Mouse (Mus musculus) ES-Bruce4 (cell line): ENCODE measurements around the gene Gm10228. TPM values are rescaled to one million over a fixed set of nuclear protein-coding genes. Genes with fewer than 3 reads are reported as not detected.
"Not testable (repeated sequence)": the region's sequence is repeated elsewhere in the genome, so short reads cannot be mapped to it uniquely, and the experiment has no call there.

Experiments
- H3K27ac ChIP-seq: 2 replicates; pipeline ENCODE4 v1.5.1; 2012; ENCODE audit warnings: low read length, inconsistent platforms; ENCODE audit not compliant: insufficient read depth
- H3K27me3 ChIP-seq: 2 replicates; pipeline ENCODE4 v1.6.1; 2012; ENCODE audit warnings: mild to moderate bottlenecking, low read length, inconsistent platforms; ENCODE audit not compliant: control insufficient read depth, poor library complexity, insufficient read depth, severe bottlenecking
- H3K36me3 ChIP-seq: 2 replicates; pipeline ENCODE4 v1.6.1; 2012; ENCODE audit warnings: inconsistent platforms, mild to moderate bottlenecking, low read length, moderate library complexity; ENCODE audit not compliant: control insufficient read depth, poor library complexity, insufficient read depth, severe bottlenecking
- H3K4me1 ChIP-seq: one replicate; pipeline ENCODE4 v1.8.1; 2011; ENCODE audit warnings: low read length; ENCODE audit not compliant: control insufficient read depth, insufficient read depth
- H3K4me3 ChIP-seq: 2 replicates; pipeline ENCODE4 v1.5.1; 2011; ENCODE audit warnings: low read depth, mild to moderate bottlenecking, low read length
- H3K9ac ChIP-seq: 2 replicates; pipeline ENCODE4 v1.6.1; 2012; ENCODE audit warnings: low read depth, mild to moderate bottlenecking, inconsistent platforms; ENCODE audit not compliant: poor library complexity, severe bottlenecking
- H3K9me3 ChIP-seq: replicated peaks from 2 replicates; pipeline ENCODE4 v1.6.1; 2012; ENCODE audit warnings: mild to moderate bottlenecking, low read length, inconsistent platforms; ENCODE audit not compliant: control insufficient read depth, poor library complexity, insufficient read depth, severe bottlenecking
- CTCF ChIP-seq: IDR thresholded peaks from one replicate; pipeline ENCODE4 v1.8.1; 2011; ENCODE audit warnings: low read depth, low read length
- EP300 ChIP-seq: IDR thresholded peaks from 2 replicates; pipeline ENCODE4 v1.6.1; 2011; ENCODE audit warnings: low read depth, low read length; ENCODE audit not compliant: insufficient read depth
- POLR2A ChIP-seq: IDR thresholded peaks from one replicate; pipeline ENCODE4 v1.8.1; 2011; ENCODE audit warnings: low read length; ENCODE audit not compliant: insufficient read depth
- polyA plus RNA-seq: library from polyadenylated mRNA; stranded (reverse); fragments of >200 nt; gene quantifications from 2 replicates; pipeline ENCODE4 v1.2.4, GENCODE M21; 2011; ENCODE audit warnings: low read depth; ENCODE audit not compliant: missing spikeins, insufficient read depth, insufficient read length

The Gm10228 gene
- polyA plus RNA-seq: not detected in 2 replicates

DNA sequence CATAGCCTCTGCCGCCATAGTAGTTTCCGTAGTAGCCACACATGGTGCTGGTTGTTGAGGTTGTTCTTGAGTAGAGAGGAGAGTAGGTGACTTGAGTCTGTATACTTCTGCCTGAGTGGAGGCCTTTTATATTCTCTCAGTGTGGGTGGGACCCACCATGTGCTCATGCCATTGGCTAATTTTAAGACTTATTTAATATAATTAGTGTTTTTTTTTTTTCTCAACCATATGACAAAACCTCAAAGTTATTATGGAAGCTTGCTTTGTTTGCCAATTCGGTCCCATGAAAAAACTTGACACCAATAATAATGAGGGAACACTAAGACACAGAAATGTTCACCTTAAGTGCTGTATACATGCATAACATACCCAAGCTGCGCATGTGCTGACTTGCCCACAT, at the start of gene Gm10228:
Gene Gm10228 (minus strand): TSS at position 101 of the 400 bp plus-strand sequence.
- not testable (repeated sequence) for H3K9me3 ChIP-seq, H3K36me3 ChIP-seq, H3K4me3 ChIP-seq, H3K9ac ChIP-seq, H3K27me3 ChIP-seq, H3K27ac ChIP-seq, H3K4me1 ChIP-seq

DNA sequence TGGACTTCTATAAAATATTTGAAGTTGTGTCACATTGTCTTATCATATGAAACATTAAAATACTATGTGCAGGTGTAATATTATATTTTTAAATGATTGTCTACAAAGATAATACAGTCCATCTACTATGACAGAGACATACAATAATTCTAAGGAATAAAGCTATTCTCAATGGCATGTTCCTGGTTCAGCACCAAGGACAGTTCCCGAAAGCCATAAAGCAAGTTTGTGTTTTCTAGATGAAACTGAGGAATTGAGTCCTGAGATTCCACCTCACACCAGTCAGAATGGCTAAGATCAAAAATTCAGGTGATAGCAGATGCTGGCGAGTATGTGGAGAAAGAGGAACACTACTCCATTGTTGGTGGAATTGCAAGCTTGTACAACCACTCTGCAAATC, 29.8 kb upstream of the Gm10228 start:
- H3K9me3 ChIP-seq, H3K9ac ChIP-seq, H3K27me3 ChIP-seq, H3K4me1 ChIP-seq, H3K4me3 ChIP-seq, H3K27ac ChIP-seq, H3K36me3 ChIP-seq: not testable (repeated sequence)

DNA sequence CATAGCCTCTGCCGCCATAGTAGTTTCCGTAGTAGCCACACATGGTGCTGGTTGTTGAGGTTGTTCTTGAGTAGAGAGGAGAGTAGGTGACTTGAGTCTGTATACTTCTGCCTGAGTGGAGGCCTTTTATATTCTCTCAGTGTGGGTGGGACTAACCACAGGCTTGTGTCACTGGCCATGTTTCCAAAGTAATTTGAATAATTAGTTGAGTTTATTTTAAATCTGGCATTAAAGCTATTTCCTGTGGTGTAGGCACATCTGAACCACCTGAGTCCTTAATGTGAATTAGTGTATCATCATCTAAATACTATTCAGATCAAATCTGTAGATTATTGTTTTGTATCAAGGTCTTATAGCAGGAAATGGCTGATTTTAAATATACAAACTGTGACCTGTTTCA, 22.6 kb upstream of the Gm10228 start, which contains the start of gene 1110025L11Rik:
Gene 1110025L11Rik (minus strand): TSS at position 101 of the 400 bp plus-strand sequence.
- not testable (repeated sequence) for H3K27me3 ChIP-seq, H3K9ac ChIP-seq, H3K4me3 ChIP-seq, H3K4me1 ChIP-seq, H3K27ac ChIP-seq, H3K9me3 ChIP-seq, H3K36me3 ChIP-seq

DNA sequence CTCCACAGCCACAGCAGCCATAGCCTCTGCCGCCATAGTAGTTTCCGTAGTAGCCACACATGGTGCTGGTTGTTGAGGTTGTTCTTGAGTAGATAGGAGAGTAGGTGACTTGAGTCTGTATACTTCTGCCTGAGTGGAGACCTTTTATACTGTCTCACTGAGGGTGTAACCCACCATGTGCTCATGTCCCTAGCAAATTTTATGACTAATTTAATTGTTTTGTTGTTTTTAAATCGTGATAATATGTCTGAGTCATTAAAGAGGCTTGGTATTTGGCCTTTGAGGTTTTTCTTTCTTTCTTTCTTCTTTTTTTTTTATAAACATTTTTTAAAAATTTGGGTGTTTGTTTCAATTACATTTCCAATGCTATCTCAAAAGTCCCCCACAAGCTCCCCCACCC, 6.5 kb upstream of the Gm10228 start, which contains the start of gene Krtap6-5:
Gene Krtap6-5 (minus strand): TSS at position 101 of the 400 bp plus-strand sequence.
- no peaks in the 10 kb centered on the region for H3K9me3 ChIP-seq
- H3K9ac ChIP-seq: no peak within 1 kb of the TSS
- no peaks in the 10 kb centered on the region for H3K27me3 ChIP-seq
- TF ChIP-seq EP300 (no peak), POLR2A (no peak), CTCF (no peak)
- H3K27ac ChIP-seq: no peak within 1 kb of the TSS
- no peaks in the 10 kb centered on the region for H3K4me1 ChIP-seq
- H3K36me3 ChIP-seq: no peaks in the 10 kb centered on the region
- no peak within 1 kb of the TSS for H3K4me3 ChIP-seq

DNA sequence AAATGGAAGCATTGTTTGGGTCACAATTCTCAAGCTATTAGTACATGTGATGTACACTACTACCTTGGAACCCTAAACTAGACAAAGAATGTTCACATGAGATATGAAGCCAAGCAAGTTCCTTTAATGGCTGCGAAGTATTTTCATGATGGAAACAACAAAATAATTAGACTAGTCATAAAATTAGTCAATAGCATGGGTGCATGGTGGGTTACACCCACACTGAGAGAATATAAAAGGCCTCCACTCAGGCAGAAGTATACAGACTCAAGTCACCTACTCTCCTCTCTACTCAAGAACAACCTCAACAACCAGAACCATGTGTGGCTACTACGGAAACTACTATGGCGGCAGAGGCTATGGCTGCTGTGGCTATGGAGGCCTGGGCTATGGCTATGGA, 9.9 kb downstream of the Gm10228 start, which contains the start of gene Krtap6-1:
Gene Krtap6-1 (plus strand): TSS at position 301 of the 400 bp plus-strand sequence.
- H3K9ac ChIP-seq, H3K27me3 ChIP-seq, H3K27ac ChIP-seq, H3K9me3 ChIP-seq, H3K36me3 ChIP-seq, H3K4me3 ChIP-seq, H3K4me1 ChIP-seq: not testable (repeated sequence)

DNA sequence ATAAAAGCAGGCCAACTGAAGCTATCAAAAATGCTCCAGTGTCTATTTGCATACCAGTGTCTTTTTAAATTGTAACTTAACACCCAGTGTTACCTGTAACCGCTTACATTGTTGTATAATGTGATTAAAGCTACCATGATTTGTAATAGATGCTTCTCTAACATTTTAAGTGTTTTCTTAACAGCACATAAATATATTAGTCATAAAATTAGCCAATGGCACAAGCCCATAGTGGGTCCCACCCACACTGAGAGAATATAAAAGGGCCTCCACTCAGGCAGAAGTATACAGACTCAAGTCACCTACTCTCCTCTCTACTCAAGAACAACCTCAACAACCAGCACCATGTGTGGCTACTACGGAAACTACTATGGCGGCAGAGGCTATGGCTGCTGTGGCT, 26.3 kb downstream of the Gm10228 start, which contains the start of gene Gm10229:
Gene Gm10229 (plus strand): TSS at position 301 of the 400 bp plus-strand sequence.
- not testable (repeated sequence) for H3K36me3 ChIP-seq, H3K4me1 ChIP-seq, H3K9me3 ChIP-seq, H3K4me3 ChIP-seq, H3K27me3 ChIP-seq, H3K27ac ChIP-seq, H3K9ac ChIP-seq

DNA sequence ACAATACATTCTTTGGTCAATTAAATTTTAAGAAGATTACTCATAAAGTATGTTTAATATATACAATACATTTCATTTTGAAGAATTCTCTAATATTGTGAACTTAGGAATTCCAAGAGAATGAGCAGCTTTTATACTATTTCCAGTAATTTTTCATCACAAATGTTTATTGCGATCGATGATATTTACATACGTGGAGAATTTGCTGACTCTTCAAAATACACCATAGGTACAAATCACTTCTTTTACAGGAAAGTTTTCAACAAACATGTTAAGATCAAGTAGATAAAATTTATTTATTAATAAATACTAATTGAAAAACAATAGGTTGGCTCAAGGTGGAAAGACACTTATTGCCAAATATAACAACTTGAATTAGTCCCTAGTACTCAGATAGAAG, 27.3 kb downstream of the Gm10228 start:
- Histone ChIP-seq H3K4me1 (no peaks in the 10 kb centered on the region), H3K36me3 (no peaks in the 10 kb centered on the region), H3K27ac (no peak overlapping the region), H3K9me3 (no peaks in the 10 kb centered on the region), H3K4me3 (no peak overlapping the region), H3K27me3 (no peaks in the 10 kb centered on the region), H3K9ac (no peak overlapping the region)
- TF ChIP-seq CTCF (no peak), EP300 (no peak), POLR2A (no peak)
